Mouse (Mus musculus): ENCODE results near the gene Adamts2.

- TF ChIP-seq POLR2A (IDR thresholded peaks at IDR 0.05; ENCODE audit: low read depth, low read length) (no peak), CTCF (IDR thresholded peaks at IDR 0.05; ENCODE audit: extremely low read depth, insufficient read length, insufficient replicate concordance, low read depth, low read length) (no peak)
These were observed 21.9 kb downstream of the Adamts2 start for GRCm38 (mm10) chr11:50623806-50624205.
